Mouse (Mus musculus): Measurements from ENCODE around the gene Slc27a5. TPM values are rescaled to one million over a fixed set of nuclear protein-coding genes. Genes with fewer than 3 reads are reported as not detected.

The Slc27a5 gene
- polyA plus RNA-seq, 1 experiment from 2014 or later, result not detected

DNA sequence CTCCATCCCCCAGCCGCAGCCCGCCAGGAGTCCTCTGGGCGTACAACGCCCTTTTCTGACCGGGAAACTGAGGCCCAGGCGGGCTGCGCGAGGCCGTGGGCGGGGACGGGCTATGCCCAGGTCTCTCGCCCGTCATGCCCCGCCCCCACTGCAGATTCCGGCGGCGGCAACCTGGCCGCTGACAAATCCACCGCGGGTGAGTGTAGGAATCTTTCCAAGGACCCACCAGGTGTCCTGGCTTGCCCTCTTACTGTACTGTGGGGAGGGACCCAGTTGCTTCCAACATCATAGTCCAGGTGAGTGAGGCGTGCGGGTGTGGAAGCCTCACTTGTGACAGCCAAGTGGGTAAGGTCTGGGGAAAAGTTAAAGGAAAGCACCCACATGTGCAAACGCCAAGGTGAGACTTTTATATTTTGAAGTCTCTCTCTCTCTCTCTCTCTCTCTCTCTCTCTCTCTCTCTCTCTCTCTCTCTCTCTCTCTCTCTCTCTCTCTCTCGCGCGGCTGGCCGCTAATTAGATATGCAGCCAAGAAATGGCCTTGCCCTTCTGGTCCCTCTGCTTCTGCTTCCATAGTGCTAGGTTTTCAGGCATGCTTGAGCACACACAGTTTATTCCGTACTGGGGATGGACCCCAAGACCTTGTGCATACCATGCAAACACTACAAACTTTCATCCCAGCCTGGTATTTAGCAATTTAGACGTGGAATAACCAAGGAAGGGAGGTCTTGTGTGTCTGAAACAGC is 31.7 kb downstream of the Slc27a5 start:
- WGBS, result under 1% methylated on average over 29 of the region's 29 CpGs
- Histone ChIP-seq H3K27ac (peak overlapping the region; percentile 89), H3K9me3 (no peaks in the 10 kb centered on the region), H3K36me3 (replicated peaks) (peaks cover 29% of the 10 kb centered on the region), H3K27me3 (ENCODE audit: poor library complexity, severe bottlenecking) (no peaks in the 10 kb centered on the region), H3K4me3 (peak overlapping the region; percentile 78), H3K4me1 (peaks cover 28% of the 10 kb centered on the region)
- DNase-seq (ENCODE audit: extremely low spot score, low spot score), result no peak

DNA sequence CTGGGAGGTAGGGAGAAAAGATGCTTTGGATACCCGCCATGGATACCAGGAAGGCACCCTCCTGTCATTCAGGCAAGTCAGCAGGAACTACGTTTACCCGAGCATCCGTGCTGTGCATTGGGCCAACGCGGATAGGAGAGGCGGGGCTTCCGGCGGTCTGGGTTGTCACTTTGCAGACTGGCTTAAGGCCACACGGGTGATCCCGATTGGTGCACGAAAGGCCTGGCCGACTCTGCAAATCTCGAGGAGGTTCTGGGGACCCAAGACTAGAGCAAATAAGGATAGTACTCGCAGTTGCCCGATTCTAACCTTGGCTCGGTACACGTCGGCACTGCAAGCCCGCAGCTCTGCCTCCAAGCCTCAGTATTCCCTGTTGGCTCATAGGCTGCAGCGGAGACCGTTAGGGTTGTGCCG is 32.3 kb downstream of the Slc27a5 start, which contains the start of gene Zfp324:
Gene Zfp324, plus strand, starts transcription at position 161 of the 414 bp plus-strand sequence.
- H3K27ac ChIP-seq, result peak within 1 kb of the TSS; percentile 89
- H3K36me3 ChIP-seq (replicated peaks), result peaks cover 23% of the 10 kb centered on the region
- peak within 1 kb of the TSS; percentile 78 for H3K4me3 ChIP-seq
- peaks cover 33% of the 10 kb centered on the region for H3K4me1 ChIP-seq
- H3K9me3 ChIP-seq, result no peaks in the 10 kb centered on the region
- DNase-seq (ENCODE audit: extremely low spot score, low spot score), result peak; percentile 88
- no peaks in the 10 kb centered on the region for H3K27me3 ChIP-seq (ENCODE audit: poor library complexity, severe bottlenecking)
- WGBS, result under 1% methylated on average over 23 of the region's 23 CpGs

DNA sequence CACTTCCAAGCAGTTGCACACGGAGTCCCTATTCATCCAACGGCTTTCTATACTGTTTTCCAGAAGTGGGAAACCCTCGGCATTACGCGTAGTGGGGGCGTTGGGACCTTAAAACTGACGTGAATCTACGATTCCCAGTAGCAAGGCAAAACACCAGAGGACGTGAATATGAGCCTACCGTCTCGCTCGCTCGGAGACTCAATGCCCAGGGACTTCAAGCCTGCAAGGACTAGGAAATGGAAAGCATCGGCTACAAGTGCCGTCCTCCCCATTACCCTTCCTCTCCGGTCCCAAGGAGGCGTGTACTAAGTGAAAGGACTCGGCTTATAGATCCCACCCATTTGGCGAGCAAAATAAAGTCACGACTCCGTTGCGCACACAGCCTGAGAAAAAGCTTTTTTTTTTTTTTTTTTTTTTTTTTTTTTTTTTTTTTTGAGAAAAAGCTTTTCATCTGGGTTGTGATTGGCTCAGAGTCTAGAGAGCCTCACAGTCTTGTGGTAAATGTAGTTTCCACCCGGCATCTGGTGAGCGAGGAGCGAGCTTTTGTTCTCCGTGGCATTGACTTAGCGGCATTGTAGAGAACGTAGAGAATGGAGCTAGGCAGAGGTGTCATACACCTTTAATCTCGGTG is 36.4 kb downstream of the Slc27a5 start:
- Histone ChIP-seq H3K4me3 (peak overlapping the region; percentile 55), H3K27ac (peak overlapping the region; percentile 84), H3K4me1 (peaks cover 24% of the 10 kb centered on the region), H3K9me3 (no peaks in the 10 kb centered on the region), H3K36me3 (replicated peaks) (no peaks in the 10 kb centered on the region), H3K27me3 (ENCODE audit: poor library complexity, severe bottlenecking) (no peaks in the 10 kb centered on the region)
- 4% methylated on average over 29 of the region's 29 CpGs for WGBS
- DNase-seq (ENCODE audit: extremely low spot score, low spot score), result peak; percentile 63

DNA sequence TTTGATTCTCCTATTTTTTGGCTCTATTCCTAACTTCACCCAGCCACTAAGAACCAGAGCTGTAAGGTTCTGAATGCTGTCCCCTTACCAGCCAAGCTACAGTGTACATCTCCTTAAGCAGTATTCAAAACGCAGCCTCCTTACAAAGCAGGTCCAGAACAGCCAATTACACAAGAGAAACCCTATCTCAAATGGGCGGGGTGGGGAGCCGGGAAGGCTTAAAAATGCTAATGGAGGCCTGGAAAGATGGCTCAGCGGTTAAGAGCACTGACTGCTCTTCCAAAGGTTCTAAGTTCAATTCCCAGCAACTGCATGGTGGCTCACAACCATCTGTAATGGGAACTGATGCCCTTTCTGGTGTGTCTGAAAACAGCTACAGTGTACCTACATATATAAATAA is 38.3 kb downstream of the Slc27a5 start:
- peaks cover 9% of the 10 kb centered on the region for H3K4me1 ChIP-seq
- no peaks in the 10 kb centered on the region for H3K9me3 ChIP-seq
- 17% methylated on average over 4 of the region's 4 CpGs for WGBS
- no peak for DNase-seq (ENCODE audit: extremely low spot score, low spot score)
- no peaks in the 10 kb centered on the region for H3K36me3 ChIP-seq (replicated peaks)
- H3K27ac ChIP-seq, result no peak overlapping the region
- H3K4me3 ChIP-seq, result no peak overlapping the region
- H3K27me3 ChIP-seq (ENCODE audit: poor library complexity, severe bottlenecking), result no peaks in the 10 kb centered on the region

DNA sequence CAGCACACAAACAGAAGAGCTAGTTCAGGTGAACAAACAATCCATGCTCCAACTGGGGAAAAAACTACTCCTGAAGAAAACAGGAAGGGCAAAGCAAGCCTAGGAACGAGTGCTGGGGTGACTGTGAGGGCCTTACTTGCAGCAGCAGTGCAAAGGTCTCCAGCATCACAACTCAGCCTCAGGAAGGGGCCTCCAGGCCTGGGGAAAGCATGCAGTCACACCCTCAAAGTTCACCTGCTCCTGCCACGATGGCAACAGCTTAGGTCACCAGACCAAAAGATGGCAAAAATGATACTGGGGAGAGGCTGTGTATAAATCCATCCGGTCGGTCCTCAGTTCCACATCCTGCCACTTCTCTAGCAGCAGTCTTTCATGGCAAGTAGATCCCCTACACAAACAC is 39.0 kb downstream of the Slc27a5 start:
- peaks cover 8% of the 10 kb centered on the region for H3K4me1 ChIP-seq
- 90% methylated on average over 4 of the region's 4 CpGs for WGBS
- no peak overlapping the region for H3K4me3 ChIP-seq
- no peaks in the 10 kb centered on the region for H3K27me3 ChIP-seq (ENCODE audit: poor library complexity, severe bottlenecking)
- no peaks in the 10 kb centered on the region for H3K36me3 ChIP-seq (replicated peaks)
- DNase-seq (ENCODE audit: extremely low spot score, low spot score), result no peak
- H3K9me3 ChIP-seq, result no peaks in the 10 kb centered on the region
- H3K27ac ChIP-seq, result no peak overlapping the region

DNA sequence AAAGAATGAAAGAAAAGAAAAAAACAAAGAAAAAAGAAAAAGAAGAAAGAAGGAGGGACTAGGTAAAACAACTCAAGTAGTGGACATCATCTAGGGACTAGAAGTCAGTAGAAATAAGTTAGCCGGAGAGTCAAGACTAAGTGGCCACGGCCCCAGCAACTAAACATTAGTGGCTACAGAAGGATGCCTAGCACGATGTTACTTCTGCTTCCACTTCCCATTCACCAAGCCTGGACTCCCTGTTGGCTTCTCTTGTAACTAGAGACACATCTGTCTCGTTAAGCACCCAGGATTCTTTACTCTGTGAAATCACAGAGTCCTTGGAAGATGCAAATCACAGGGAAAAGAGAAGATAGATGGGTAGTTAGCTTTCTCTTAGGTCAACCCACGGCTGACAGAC is 40.5 kb downstream of the Slc27a5 start:
- H3K9me3 ChIP-seq, result no peaks in the 10 kb centered on the region
- WGBS, result 78% methylated on average over 5 of the region's 5 CpGs
- no peaks in the 10 kb centered on the region for H3K36me3 ChIP-seq (replicated peaks)
- H3K27ac ChIP-seq, result no peak overlapping the region
- no peaks in the 10 kb centered on the region for H3K27me3 ChIP-seq (ENCODE audit: poor library complexity, severe bottlenecking)
- no peak for DNase-seq (ENCODE audit: extremely low spot score, low spot score)
- H3K4me1 ChIP-seq, result peaks cover 8% of the 10 kb centered on the region
- no peak overlapping the region for H3K4me3 ChIP-seq

DNA sequence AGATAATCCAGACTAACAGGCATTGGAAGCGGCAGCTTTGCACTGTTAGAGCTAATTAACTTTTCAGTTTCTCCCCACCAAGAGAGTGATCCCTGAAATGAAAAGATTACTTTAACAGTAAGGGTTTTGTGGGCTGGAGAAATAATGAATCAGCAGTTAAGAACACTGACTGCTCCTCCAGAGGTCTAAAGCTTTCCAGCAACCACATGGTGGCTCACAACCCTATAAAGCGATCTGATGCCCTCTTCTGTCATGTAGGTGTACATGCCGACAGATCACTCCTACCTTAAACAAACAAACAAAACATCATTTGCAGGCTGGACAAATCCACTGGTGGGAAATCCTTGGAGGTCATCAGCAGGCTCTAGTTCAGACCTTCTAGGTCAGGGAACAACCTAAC is 43.1 kb downstream of the Slc27a5 start:
- no peaks in the 10 kb centered on the region for H3K27me3 ChIP-seq (ENCODE audit: poor library complexity, severe bottlenecking)
- WGBS, result 64% methylated on average over 3 of the region's 3 CpGs
- no peak for DNase-seq (ENCODE audit: extremely low spot score, low spot score)

DNA sequence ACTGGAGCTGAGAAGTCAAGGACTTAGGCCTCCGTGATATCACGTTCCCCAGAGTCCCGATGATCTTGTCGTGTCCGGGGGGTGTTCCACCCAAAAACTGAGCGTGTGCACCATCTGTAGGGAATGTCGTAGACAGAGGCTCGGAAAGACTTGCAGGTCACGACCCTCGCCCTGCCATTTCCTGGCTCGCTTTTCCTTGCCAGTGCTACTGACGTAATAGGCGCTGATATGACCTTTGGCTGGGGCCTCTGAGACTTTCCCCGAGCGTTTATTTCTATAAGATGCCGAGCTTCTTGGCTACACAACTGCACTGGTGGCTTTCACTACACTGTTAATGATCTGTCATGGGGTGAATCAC is 48.1 kb downstream of the Slc27a5 start:
- peak overlapping the region; percentile 93 for H3K27ac ChIP-seq
- H3K9me3 ChIP-seq, result 0 out of 2 replicates have a peak, but pooled peaks cover 5% of the 10 kb centered on the region
- H3K36me3 ChIP-seq (replicated peaks), result no peaks in the 10 kb centered on the region
- no peak for DNase-seq (ENCODE audit: extremely low spot score, low spot score)
- H3K4me1 ChIP-seq, result peaks cover 15% of the 10 kb centered on the region
- H3K27me3 ChIP-seq (ENCODE audit: poor library complexity, severe bottlenecking), result no peaks in the 10 kb centered on the region
- WGBS, result 11% methylated on average over 16 of the region's 16 CpGs
- H3K4me3 ChIP-seq, result peak overlapping the region; percentile 48

More for the DNA sequence above, 43.1 kb downstream of the Slc27a5 start:
- Histone ChIP-seq H3K36me3 (replicated peaks) (no peaks in the 10 kb centered on the region), H3K4me1 (peaks cover 9% of the 10 kb centered on the region), H3K9me3 (no peaks in the 10 kb centered on the region), H3K4me3 (no peak overlapping the region), H3K27ac (no peak overlapping the region)

DNA sequence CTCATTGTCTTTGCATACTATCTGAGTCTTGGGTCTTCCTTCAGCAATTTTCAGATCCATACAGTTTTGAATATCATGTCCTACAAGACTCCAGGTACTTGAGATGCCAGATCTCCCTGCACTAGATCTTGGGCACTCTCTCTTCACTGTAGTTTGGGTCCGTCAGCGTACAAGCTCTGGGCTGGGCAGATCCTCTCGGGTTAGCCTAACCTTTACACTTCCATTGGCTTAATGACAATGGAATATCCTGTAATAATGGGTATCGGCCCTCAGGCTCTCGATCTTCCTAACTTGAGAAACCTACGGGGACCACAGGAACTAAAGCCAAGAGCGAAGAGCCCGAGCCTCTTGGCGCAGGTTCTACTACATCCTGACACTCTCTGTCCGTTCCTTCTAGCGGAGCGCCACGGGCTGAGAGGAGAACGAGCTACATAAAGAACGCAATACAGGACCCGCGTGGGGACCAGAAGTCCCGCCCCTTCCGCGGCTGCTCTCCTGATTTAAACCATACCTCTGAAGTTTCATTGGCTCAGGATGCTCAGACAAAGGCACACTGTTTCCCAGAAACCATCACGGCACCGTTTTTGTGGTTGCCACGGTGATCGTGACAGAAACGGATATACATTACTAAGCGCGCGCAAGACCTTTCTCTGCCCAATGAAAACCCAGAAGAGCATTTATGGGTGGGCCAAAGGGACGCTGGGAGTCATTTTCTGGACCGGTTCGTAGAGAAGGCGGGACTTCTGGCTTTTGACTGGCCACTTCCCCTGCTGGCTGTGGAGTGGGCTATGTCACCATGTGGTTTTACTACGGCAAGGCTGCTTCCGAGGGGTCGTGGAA is 48.7 kb downstream of the Slc27a5 start:
- peak overlapping the region; percentile 93 for H3K27ac ChIP-seq
- DNase-seq (ENCODE audit: extremely low spot score, low spot score), result peak; percentile 94
- WGBS, result 12% methylated on average over 35 of the region's 35 CpGs
- H3K27me3 ChIP-seq (ENCODE audit: poor library complexity, severe bottlenecking), result no peaks in the 10 kb centered on the region
- no peaks in the 10 kb centered on the region for H3K36me3 ChIP-seq (replicated peaks)
- 0 out of 2 replicates have a peak, but pooled peaks cover 5% of the 10 kb centered on the region for H3K9me3 ChIP-seq
- peak overlapping the region; percentile 48 for H3K4me3 ChIP-seq
- peaks cover 15% of the 10 kb centered on the region for H3K4me1 ChIP-seq

DNA sequence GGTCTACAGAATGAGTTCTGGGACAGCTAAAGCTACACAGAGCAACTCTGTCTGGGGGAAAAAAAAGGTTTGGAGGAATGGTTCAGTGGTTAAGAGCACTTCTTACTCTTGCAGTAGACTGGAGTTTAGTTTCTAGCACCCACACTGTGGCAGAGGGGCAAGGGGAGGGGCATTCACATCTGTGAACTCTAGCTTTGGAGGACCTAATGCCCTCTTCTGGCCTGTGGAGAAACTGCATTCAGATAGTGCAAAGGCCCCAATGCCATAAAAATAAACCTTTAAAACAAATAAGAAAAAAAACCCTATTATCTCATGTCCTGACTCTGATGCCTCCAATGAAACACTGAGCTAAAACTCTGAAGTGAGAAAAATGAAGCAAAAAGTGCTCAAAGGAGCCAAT is 54.5 kb downstream of the Slc27a5 start:
- Histone ChIP-seq H3K36me3 (replicated peaks) (no peaks in the 10 kb centered on the region), H3K9me3 (0 out of 2 replicates have a peak, but pooled peaks cover 5% of the 10 kb centered on the region), H3K4me3 (no peak overlapping the region), H3K4me1 (no peaks in the 10 kb centered on the region), H3K27me3 (ENCODE audit: poor library complexity, severe bottlenecking) (no peaks in the 10 kb centered on the region), H3K27ac (no peak overlapping the region)
- DNase-seq (ENCODE audit: extremely low spot score, low spot score), result no peak

DNA sequence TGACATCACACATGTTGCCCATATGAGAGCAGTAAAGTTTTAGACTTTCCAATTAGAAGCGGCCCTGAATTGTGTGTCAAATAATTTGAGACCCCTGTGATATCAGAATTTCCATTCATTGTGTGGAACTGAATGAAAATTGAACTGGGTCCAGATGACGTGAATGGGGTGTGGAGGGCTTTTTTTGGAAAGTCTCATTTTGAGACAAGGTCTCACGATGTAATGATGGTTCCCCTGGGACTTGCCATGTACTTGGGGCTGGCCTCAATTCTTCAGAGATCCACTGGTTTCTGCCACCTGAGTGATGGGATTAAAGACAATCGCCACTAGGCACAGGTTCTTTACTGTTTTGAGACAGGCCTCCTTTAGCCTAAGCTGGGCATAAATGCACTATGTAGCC is 57.4 kb downstream of the Slc27a5 start:
- Histone ChIP-seq H3K4me1 (no peaks in the 10 kb centered on the region), H3K27ac (no peak overlapping the region), H3K36me3 (replicated peaks) (no peaks in the 10 kb centered on the region), H3K4me3 (no peak overlapping the region), H3K27me3 (ENCODE audit: poor library complexity, severe bottlenecking) (no peaks in the 10 kb centered on the region), H3K9me3 (no peaks in the 10 kb centered on the region)
- DNase-seq (ENCODE audit: extremely low spot score, low spot score), result no peak
- WGBS, result 92% methylated on average over 4 of the region's 4 CpGs
